Mouse (Mus musculus) activated CD4-positive, CD25-positive, alpha-beta regulatory T cell, adult 4 months (primary cell): ENCODE results near the gene Sdhaf1. TPM values are rescaled to one million over a fixed set of nuclear protein-coding genes. Genes with fewer than 3 reads are reported as not detected.
A peak's percentile ranks its signal among the peaks of the same experiment; 100 is the strongest.

Experiments
- ATAC-seq: one replicate; pipeline ENCODE4 v1.8.0; 2017
- polyA plus RNA-seq, 2 experiments: library from polyadenylated mRNA; unstranded; fragments of 100-300 nt; shearing (Covaris generic); gene quantifications; one replicate each; pipeline ENCODE4 v1.2.1; 2017

Sdhaf1 gene
- polyA plus RNA-seq: 1 to 10 TPM; 4.2 to 8.5 TPM

DNA sequence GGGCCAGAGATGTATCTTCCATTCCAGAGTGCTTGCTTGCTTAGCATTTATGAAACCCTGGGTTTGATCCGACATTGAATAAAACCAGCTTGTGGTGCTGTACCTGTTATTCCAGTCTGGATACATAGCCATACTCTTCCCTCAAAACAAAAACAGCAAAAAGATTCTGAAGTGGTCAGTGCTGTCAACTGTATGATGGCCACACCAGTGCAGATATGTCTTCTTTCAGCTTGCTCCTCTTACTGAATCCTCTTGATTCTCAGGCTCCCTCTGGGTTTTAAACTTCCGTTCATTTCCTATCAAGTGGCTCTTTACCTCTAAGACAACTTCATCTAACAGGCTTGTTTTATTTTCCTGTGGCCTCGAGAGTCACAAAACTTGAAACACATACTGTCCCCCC, at the start of gene Sdhaf1:
Gene Sdhaf1 (minus strand): TSS at position 101 of the 400 bp plus-strand sequence.
- ATAC-seq: no peak

DNA sequence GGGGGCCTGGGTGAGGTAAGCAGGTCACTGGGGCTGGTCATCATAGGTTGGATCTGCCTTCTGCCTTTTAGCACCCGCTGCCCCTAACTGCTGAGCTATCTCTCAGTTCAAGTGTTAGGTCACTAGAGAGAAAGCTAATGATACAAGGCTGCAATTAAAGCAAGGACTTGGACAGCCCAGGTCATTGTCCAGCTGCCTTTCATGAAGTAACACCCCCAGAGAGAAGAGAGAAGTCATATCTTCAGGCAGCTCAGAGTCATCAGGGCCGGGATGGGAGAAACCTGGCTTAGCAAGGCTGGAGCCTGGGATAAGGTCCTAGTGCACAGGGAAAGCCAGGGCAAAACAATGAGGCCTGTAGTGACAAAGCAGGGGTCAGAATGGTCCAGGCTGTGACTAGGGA, 43.8 kb upstream of the Sdhaf1 start:
- ATAC-seq: no peak

DNA sequence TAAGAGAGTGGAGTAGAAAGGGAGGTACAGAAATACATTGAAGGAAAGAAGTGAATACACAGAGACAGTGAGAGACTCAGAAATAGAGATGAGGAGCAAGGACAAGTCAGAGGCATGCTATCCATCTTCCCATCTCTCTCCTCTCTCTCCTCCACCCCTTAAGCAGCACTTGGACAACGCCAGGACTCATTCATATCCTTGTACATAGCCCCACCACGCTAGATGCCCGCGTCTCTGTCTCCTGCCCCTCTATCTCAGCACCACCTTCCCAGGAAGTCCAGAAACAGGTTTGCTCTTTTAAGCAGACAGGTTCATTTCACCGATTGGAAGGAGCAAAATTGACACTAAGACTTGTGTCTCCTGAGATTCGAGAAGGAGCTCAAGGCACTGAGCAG, 39.6 kb upstream of the Sdhaf1 start:
- ATAC-seq: no peak

DNA sequence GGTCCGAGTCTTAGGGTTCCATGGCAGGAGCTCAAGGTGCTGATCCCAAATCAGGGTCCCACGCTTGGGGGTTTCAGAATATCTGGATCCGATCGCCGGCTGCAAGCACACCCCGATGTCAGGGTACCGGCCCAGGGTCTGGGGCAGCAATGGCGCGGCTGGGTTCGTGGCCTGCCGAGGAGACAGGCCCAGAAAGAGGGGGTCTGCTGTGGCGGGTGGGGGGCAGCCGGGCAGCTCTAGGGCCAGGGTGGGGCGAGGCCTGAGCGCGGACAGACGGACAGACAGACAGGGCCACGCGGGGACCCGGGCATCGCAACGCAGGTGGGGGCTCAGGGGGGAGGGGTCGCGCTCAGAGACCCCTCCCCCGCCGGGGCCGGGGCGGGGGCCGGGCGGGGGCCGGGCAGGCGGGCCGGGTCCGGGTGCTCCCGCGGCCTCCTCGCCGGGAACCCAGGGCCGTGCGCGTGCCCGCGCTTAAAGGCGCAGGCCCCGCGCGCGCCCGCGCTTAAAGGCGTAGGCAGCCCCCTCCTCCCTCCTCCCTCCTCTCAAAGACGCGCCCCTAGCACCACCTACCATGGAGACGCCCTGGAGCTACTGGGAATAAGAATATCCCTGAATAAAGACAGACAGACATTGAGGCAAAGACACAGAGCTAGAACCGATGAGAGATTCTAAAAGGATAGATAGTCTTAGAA, 39.1 kb upstream of the Sdhaf1 start, which contains the start of gene Lrfn3:
Gene Lrfn3 (minus strand): TSS at position 121 of the 692 bp plus-strand sequence.
- no peak for ATAC-seq

DNA sequence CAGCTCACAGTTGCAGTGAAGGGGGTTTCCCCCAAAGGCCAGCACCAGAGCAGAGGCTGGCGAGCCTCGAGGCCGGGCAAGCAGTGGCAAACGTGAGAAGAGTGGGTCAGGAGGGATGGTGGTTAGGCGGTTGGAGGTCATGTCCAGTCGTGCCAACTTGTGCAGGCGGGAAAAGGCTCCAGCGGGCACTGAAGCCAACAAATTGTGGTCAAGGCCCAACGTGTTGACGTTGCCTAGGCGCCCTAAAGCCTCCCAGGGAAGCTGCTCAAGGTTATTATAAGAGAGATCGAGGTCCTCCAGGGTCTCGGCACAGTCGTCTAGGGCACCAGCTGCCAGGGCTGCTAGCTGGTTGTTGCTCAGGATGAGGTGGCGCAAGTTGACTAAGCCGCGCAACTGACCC, 36.3 kb upstream of the Sdhaf1 start:
- ATAC-seq: no peak

DNA sequence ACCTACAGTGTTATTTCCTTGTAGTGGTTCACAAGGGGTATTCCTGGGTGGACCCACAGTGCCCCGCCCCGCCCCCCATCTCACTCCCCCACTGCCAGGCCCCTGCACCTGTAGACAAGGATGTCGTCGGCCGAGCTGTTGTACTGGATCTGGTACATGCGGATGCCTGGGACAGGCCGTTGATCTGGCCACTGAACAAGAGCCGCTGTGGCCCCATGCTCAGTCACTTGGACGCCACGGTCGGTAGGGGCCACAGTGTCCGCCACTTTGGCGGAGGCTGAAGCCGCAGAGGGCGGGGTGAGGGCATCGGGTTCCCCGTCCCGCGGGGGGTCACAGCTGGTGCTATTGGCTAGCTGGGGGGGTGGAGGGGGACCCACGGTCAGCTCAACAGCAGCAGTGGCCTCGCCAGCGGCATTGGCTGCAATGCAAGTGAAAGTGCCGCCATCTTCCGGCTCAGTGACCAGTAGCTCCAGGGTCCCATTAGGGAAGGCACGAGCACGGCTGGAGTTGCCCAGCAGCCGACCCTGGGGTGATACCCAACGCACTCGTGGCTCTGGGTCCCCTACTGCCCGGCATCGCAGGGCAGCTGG, 35.7 kb upstream of the Sdhaf1 start:
- no peak for ATAC-seq

DNA sequence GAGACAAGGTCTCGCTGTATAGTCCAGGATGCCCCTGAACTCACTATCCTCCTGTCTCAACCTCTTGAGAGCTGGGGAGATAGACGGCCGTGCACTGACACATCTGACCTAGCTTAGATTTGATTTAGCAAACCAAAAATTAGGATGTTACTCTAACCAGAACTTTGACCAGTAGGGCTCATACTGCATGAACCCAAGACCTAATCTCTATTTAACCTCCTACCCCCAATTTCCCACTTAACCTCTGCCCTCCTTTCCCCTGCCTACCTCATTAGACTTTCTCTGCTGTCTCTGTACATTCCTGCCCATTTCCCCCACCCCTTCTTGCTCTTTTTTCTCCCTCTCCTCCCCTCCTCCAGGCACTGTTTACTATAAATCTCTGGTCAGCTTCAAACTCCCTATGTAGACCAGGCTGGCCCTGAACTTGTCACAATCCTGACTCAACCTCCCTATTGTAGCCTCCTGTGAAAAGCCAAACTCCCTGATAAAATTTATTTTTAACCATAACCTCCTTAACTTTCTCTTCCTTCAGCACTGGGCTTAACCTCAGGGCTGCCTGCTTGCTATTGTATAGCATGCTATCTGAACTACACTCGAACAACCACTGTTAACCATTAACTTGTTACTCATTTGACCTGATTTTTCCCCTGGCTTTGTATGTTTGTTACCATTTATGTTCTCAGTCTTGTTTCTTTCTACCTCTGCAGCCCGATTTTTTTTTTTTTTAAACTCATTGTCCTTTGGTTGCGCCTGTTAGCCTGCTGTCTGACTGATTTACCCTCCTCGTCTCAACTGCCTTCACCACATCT, 34.9 kb upstream of the Sdhaf1 start:
- no peak for ATAC-seq

DNA sequence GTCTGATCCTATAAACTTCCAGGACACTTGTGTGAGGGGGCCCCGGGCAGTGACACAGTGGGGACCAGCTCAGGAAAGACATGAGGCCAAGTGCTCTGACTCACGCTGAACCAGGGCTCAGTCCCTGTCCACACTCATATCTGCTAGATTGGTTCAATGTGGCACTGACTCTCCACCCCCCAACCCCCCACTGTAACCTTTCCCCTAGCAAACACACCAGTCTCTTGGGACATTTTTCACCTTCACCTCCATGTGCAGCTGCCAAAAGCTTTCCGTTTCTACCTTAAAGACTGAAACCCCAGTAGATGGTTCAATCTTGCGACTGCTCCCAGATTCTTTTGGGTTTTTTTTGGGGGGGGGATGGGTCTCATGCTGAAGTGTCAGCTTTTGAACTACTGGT, 30.4 kb upstream of the Sdhaf1 start:
- ATAC-seq: no peak

DNA sequence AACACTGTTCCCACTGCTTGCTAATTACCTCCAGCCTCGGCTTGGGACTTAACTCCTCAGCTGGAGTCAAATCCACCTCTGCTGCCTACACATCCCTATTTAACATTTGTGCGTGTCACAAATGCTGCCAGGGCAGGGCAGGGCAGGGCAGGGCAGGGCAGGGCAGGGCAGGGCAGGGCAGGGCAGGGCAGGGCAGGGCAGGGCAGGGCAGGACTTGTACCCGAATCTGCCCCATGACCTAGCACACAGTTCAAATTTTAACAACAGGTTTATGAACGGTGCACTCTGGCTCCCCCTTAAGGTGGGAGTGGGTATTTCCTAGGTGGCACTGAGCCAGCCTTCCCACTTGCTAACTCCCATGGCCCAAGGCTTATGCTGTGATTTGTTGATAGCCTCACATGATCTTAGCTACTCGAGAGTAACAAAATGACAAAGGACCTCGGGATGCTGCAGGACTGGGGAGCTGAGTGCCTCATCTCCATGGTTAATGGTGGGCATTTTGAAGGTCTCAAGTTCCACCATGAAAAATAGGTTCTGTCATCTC, 29.7 kb upstream of the Sdhaf1 start:
- peak; percentile 52 for ATAC-seq

DNA sequence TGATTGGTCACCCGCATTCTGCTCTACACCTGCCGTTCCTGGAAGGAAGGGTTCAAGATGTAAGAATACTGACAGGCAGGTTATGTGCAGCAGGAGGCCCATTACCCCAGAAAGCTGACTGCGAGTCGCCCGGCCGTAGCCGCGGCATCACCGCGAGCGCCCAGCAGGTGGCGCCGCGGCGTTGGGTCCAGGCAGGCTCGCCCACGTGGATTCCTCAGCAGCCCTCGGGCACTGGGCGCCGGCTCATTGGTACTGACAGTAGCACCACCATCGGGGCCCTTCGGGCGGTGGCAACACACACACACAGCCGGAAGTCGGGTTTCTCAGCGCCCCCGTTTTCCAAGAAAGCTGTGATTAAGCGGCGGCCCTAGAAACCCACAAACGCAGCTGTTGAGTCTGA, 24.1 kb upstream of the Sdhaf1 start:
- ATAC-seq: peak; percentile 76

DNA sequence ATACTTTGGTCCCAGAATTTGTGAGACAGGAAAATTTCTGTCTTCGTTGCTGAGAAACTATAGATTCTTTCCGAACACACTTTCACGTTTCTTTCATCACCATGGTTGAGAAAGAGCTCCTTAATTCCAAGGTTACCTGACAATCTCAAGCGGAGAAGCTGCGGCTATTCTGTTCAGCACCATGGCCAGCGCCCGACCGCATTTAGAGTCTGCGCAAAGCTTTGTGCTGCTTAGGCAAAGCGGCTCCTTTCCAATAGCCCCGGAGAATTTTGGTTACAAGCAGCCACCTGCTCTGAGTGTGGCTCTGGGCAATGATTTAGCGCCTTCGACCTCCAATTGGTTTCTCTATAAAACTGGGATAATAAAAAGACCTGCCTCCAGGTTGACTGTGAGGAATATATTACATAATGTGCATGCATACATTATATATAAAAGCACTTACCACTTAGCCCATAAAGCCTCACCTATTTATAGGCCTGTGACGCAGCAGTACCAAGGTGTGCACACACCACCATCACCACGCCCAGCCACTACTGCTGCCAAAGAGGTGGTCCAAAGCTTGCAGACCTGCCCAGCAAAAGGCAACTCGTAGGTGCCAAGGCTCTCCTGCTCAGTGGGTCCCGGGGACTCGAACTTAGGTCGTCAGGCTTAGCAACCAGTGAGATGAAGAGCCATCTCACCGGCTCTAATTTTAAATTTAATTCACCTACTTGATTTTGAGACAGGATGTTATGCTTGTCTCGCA, 23.1 kb upstream of the Sdhaf1 start:
- no peak for ATAC-seq

DNA sequence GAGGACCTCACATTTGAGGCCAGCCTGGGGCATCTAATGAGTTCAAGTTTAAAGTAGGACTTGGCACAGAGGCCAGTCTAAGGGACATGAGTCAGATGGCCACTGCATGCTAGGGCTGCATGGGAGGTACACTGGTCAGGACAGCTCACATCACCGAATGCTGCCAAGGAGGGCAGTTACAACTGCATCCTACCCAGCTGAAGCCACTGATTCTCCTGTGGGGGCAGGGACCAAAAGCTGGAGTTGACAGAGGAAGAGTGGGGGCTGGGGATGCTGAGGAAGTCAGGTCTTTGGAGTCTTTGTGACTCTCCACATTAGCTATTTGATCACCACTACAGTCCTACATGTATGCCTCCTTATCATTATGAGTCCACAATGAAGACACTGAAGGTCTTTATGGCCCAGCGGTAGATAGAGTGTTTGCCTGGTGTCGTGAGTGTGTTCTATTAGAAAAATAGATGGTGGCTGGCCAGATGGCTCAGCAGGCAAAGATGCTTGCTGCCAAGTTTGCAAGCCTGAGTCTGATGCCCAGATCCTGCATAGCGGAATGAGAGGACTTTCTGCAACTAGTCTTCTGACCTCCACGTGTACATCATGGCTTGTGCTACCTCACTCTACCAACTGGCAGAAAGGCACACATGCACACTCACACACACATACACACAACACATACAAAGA, 15.9 kb upstream of the Sdhaf1 start:
- ATAC-seq: no peak

DNA sequence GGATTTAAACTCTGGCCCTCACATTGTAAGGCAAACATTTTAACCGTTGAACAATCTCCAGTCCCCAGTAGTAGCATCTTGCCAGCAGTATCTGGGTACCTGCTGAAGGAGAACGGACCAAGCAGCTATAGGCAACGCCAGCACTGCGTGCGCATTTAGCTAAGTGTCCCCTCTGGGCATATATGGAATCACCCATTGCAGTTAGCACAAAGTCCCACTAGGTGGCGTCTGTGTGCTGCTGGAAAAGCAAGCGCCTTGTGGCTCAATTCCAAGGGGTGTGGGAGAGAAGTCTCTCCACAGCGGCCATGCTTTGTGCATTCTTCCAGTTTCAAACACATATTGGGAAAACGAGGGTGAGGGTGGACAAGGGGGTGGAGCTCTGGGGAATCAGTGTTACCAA, 12.7 kb upstream of the Sdhaf1 start:
- peak; percentile 13 for ATAC-seq

DNA sequence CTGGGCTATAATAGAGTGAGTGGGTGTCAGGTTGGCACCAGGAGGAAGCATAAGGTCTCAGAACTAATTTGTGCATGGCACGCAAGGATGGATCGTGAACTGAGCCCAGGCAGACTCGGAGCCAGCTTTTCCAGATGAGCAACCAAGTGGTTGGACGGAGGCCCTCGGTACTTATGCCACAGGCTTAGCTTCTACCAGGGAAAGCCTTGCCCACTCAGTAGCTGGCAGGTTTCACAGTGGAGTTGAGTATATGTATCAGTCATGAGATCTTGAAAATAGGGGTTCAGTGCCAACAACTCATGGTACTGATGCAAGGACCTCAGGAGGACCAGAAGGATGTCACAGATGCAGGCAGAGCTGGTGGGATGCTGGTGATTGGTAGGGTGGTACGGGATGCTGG, 12.0 kb upstream of the Sdhaf1 start:
- ATAC-seq: no peak

DNA sequence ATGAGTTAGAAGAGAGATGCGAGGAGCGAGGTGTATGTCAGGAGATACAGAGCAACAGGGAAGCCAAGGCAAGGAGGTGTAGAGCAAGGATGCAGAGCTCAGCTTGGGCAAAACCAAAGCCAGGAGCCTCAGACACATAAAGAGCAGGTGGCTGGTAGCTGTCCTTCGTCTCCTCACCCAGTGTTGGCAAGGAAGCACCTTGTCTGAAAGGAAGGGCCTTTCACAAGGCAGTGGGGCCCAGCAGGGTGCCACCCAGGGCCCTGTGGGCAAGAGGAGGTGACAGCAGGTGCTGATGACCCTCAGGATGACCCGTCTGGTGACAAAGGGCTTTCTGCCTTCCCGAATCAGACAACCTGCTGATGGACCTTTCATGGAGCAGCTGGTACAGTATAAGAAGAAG, 10.9 kb upstream of the Sdhaf1 start:
- ATAC-seq: no peak

DNA sequence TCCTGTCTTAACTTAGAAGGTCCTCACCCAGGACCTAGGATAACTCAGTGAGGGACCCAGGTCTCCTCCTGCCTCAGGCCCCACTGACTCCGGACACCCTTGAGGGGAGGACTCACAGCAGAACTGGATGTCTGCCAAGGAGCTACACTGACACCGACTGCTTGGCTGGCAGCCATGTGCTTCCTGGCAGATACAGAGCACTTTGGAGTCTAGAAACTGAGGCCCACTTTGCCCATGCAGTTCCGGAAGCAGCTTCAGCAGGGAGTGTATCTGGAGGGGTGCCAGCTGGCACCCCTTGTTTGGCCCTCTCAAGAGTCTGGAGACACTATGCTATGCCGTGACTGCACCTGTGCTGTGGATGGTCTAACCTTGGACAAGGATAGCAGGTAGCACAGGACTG, 9.7 kb upstream of the Sdhaf1 start:
- no peak for ATAC-seq

DNA sequence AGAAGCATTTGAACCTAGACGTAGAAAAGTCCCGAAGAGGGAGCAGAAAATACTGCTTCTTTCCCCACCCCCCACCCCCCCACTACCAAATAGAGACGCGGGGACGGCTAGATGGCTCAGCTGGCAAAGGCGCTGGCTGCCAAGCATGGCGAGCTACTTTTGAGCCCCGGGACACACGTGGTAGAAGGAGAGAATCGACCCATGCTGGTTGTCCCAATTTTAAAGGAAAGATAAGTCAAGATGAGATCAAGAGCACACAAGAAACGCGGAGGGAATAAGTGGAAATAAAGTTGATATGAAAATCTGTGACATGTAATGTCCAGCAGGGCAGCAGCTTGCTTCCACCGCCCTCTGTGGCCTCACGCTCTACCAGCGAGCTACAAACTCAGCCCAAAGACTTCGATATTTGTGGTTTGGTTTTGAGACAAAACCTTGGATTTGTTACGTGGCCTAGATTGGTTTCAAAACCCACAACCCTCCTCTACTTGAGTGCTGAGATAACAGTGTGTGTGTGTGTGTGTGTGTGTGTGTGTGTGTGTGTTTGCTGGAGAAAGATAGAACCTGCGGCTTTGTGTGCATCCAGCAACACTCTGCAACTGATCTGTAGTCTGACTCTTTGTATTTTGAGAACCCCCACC, 9.0 kb upstream of the Sdhaf1 start:
- ATAC-seq: peak; percentile 5

DNA sequence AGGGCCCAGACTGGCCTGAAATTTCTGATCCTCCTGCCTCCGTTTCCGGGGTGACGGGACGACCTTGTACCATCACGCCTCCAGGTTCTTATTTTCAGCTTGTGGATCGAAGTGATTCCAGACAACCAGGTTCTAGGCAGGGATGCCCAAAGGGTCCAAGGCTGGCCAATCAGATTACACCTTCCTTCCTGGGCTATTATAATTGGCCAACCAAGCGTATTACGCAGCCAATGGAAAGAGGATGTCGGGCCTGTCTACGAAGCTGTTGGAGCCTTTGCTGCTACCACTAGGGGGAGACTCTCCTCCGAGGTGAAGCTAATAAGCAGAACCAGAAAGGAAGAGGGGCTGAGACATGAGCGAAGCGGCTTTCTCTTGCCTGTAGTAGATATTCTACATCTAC, 8.2 kb upstream of the Sdhaf1 start:
- peak; percentile 85 for ATAC-seq

DNA sequence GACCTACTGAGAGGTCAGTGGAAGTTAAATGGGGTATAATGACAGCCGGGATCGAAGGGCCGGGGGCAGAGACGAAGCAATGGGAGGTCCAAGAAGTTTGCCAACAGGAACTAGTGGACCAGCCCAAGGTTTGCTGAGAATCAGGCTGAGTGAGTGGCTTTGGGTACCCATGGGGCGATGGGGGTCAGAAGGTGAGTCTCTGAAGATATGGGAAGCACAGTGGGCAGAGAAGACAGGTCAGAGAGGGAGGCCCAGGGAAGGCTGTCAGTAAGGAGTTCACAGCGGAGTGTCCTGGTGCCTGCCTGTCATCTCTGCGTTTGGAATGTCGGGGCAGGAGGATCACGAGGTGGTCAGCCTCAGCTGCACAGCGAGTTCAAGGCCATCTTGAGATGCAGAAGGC, 4.7 kb upstream of the Sdhaf1 start:
- ATAC-seq: no peak

DNA sequence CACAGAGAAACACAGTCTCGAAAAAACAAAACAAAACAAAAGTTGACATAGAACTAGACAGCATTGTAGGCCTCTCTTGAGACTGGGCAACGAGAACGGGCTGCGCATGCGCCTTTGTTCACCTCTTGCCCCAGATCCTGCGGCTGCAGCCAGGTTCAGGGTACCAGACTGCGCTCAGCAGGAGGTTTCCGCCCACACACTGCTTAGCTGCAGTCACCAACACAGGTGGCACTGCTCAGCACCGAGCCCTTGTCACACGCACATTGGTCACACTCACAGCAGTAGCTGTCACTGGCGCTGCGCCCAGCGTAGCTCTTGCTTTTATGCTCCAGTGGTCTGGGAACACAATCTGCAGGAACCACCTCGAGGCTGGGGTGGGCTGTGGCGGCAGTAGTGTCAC, 3.4 kb upstream of the Sdhaf1 start:
- peak; percentile 24 for ATAC-seq

DNA sequence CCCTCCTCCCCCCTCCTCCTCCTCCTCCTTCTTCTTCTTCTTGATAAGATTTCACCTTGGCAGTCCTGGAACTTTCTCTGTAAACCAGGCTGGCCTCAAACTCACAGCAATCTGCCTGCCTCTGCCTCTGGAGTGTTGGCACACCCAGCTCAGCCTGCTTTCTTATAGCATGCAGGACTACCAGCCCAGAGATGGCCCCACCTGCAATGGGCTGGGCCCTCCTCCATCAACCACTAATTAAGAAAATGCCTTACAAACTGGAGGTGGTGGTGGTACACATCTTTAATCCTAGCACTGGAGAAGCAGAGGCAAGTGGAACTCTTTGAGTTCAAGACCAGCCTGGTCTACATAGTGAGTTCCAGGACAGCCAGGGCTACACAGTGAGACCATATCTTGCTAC, 2.7 kb upstream of the Sdhaf1 start:
- no peak for ATAC-seq

DNA sequence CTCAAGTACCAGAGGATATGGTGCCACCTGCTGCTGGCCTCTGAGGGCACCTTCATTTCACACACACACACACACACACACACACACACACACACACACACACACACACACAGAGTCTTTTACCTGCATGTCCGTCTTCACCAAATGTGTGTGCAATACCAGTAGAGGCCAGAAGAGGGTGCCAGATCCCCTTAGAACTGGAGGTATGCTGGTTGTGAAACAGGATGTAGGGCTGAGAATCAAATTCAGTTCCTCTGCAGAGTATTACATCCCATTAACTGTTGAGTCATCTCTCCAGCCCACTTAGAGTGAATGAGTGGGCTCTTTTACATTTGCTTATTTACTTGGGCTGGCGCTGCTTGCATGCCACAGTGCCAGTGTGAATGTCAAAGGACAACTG, 1.7 kb upstream of the Sdhaf1 start:
- no peak for ATAC-seq
